Mouse (Mus musculus): Measurements from ENCODE around the gene Trim5. TPM values are rescaled to one million over a fixed set of nuclear protein-coding genes. Genes with fewer than 3 reads are reported as not detected.

Trim5 gene
- polyA plus RNA-seq, 1 experiment from 2014 or later, result 0.15 TPM

DNA sequence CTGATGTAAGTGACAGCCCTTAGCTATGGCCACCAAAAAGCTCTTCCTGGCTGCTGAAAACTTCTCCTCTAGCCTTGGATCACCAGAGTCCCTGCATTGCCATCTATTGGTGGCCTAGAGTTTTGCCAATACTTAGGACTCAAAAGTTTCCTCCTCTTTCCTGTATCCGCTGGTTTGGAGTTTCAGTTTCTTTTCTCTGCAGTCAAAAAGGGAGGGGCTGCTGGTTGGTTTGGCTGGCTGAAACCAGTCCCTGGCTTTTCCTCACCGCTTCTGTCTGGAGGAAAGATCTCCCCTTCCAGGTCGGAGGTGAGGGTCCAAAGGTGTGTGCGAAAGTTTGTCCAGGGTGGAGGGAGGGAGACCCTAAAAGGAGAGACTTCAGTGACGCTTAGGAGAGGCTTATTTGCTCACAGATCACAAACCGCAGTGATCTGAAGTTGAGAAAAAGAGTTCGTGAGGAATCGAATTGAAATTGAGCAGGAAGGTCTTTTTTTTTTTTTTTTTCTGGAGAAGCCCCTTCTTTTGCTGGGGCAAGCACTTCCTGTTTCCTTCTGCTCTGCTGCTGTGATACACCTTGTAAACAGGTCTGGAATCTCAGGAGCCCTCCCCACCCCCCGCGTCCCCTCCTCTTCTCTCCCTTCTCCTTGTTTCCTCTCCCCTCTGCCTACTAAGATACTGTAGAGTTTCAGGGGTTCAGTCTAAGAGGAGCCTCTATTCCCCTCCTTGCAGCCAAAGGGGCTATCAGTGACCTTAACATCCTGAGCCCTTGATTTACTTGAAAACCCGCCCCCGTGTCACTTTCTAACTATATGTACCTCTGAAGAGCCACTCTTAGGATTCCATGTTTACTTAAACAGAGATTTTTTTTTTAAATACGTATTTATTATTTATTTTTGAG, 43.4 kb downstream of the Trim5 start, which contains the start of gene Trim34a:
TSS of gene Trim34a (plus strand) at position 171 of the 895 bp plus-strand sequence.
- Histone ChIP-seq H3K4me1 (no peaks in the 10 kb centered on the region), H3K36me3 (no peaks in the 10 kb centered on the region), H3K4me2 (peak within 1 kb of the TSS; percentile 48), H3K9ac (replicated peaks) (peak within 1 kb of the TSS; percentile 14; the same call in 1 of the 2 replicates), H3K4me3 (replicated peaks) (peak within 1 kb of the TSS; percentile 39), H3K27me3 (replicated peaks) (no peaks in the 10 kb centered on the region), H3K27ac (replicated peaks) (no peak within 1 kb of the TSS), H3K9me3 (replicated peaks) (no peaks in the 10 kb centered on the region)
- ATAC-seq (ENCODE audit: low FRiP score), result peak; percentile 45; the same call in 1 of the 2 replicates
- 15% methylated on average over 13 of the region's 13 CpGs for WGBS

- no peak overlapping the region for H3K4me2 ChIP-seq
- no peaks in the 10 kb centered on the region for H3K36me3 ChIP-seq
- no peaks in the 10 kb centered on the region for H3K27me3 ChIP-seq (replicated peaks)
- no peak for ATAC-seq (ENCODE audit: low FRiP score)
- H3K4me3 ChIP-seq (replicated peaks), result no peak overlapping the region
- WGBS, result 80% methylated on average over 1 of the region's 1 CpGs
- H3K4me1 ChIP-seq, result no peaks in the 10 kb centered on the region
- no peak overlapping the region for H3K9ac ChIP-seq (replicated peaks)
- H3K27ac ChIP-seq (replicated peaks), result no peak overlapping the region
- no peaks in the 10 kb centered on the region for H3K9me3 ChIP-seq (replicated peaks)
Measured at GRCm38 (mm10) chr7:104243616-104244015, 44.3 kb downstream of the Trim5 start.

GRCm38 (mm10) chr7:104240857-104241256, 47.0 kb downstream of the Trim5 start:
- no peaks in the 10 kb centered on the region for H3K4me1 ChIP-seq
- no peak overlapping the region for H3K9ac ChIP-seq (replicated peaks)
- no peak overlapping the region for H3K4me3 ChIP-seq (replicated peaks)
- H3K27me3 ChIP-seq (replicated peaks), result no peaks in the 10 kb centered on the region
- no peaks in the 10 kb centered on the region for H3K36me3 ChIP-seq
- no peak overlapping the region for H3K4me2 ChIP-seq
- no peaks in the 10 kb centered on the region for H3K9me3 ChIP-seq (replicated peaks)
- no peak for ATAC-seq (ENCODE audit: low FRiP score)
- no peak overlapping the region for H3K27ac ChIP-seq (replicated peaks)

- H3K4me3 ChIP-seq (replicated peaks), result no peak overlapping the region
- ATAC-seq (ENCODE audit: low FRiP score), result no peak
- no peaks in the 10 kb centered on the region for H3K4me1 ChIP-seq
- no peak overlapping the region for H3K9ac ChIP-seq (replicated peaks)
- H3K27ac ChIP-seq (replicated peaks), result no peak overlapping the region
- WGBS, result 41% methylated on average over 2 of the region's 2 CpGs
- no peaks in the 10 kb centered on the region for H3K9me3 ChIP-seq (replicated peaks)
- no peaks in the 10 kb centered on the region for H3K36me3 ChIP-seq
- no peaks in the 10 kb centered on the region for H3K27me3 ChIP-seq (replicated peaks)
- H3K4me2 ChIP-seq, result no peak overlapping the region
Measured at GRCm38 (mm10) chr7:104231203-104231602, 56.7 kb downstream of the Trim5 start.

DNA sequence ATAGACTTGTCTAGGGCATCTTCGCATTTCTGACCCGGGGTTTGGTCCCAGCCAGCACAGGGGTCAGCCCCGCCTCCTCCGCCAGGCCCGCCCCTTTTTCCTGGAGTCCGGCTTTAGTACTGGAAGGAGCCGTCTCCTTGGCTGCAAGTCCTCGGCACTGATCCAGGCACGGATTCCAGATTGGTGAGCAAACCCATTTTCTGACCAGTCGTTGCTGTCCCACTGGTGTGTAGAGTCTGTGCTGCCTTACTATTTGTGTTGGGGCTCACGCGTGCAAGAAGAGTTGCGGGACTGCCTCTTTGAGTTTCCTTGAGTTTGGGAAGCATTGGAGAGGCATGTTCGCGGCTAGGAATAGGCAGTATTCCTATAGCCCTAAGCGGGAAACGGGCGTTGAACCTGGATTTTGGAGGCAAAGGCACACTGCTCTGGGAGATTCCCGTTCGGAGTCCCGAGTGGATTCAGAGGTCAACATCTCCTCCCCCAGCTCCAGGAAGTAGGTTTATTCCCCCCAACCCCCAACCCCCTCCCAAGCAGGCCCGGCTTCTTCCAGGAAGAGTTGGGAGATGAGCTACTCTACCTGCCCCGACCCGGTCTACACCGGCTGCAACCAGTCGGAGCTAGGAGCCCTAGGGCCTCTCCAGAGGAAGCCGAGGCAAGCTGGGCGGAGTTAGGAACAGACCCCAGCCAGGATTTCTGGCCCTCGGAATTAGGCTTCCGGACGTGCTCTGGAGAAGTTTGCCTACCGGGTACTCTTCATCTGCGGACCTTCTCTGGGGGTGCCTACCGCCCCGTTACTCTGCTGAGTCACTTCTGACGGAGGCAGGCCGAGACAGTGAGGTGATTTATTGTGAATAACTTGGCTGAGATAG, 69.0 kb downstream of the Trim5 start, which contains the start of gene Trim6:
TSS of gene Trim6 (plus strand) at position 93 of the 869 bp plus-strand sequence.
- no peak within 1 kb of the TSS for H3K27ac ChIP-seq (replicated peaks)
- peaks cover 8% of the 10 kb centered on the region for H3K4me1 ChIP-seq
- no peaks in the 10 kb centered on the region for H3K9me3 ChIP-seq (replicated peaks)
- peaks cover 5% of the 10 kb centered on the region; the same call in 1 of the 2 replicates for H3K27me3 ChIP-seq (replicated peaks)
- H3K9ac ChIP-seq (replicated peaks), result no peak within 1 kb of the TSS; the same call in 1 of the 2 replicates
- H3K4me3 ChIP-seq (replicated peaks), result peak within 1 kb of the TSS; percentile 30
- H3K36me3 ChIP-seq, result no peaks in the 10 kb centered on the region
- peak; percentile 74; the same call in 1 of the 2 replicates for ATAC-seq (ENCODE audit: low FRiP score)
- H3K4me2 ChIP-seq, result peak within 1 kb of the TSS; percentile 59
- WGBS, result 1% methylated on average over 37 of the region's 37 CpGs

DNA sequence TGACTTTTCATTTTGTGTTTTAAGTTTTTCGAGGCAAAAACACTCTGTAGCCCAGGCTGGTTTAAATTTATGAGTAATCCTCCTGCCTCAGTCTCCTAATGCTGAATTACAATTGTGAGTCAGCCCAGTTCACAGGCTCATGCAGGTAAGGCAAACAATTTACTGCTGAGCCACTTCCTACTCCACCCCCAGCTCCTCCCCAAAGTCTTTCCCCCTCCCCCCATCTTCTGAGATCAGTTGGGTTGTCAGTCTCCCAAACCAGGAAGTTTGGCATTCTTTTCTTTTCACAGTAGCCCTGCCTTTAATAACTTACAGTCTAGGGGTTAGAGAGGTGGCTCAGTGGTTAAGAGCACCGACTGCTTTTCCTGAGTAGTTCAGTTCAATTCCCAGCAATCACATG, 70.0 kb downstream of the Trim5 start:
- H3K27ac ChIP-seq (replicated peaks), result no peak overlapping the region
- H3K4me2 ChIP-seq, result no peak overlapping the region
- peaks cover 8% of the 10 kb centered on the region for H3K4me1 ChIP-seq
- no peaks in the 10 kb centered on the region for H3K36me3 ChIP-seq
- ATAC-seq (ENCODE audit: low FRiP score), result no peak
- WGBS, result 75% methylated on average over 2 of the region's 2 CpGs
- H3K9me3 ChIP-seq (replicated peaks), result no peaks in the 10 kb centered on the region
- H3K9ac ChIP-seq (replicated peaks), result no peak overlapping the region
- H3K4me3 ChIP-seq (replicated peaks), result no peak overlapping the region
- H3K27me3 ChIP-seq (replicated peaks), result peaks cover 5% of the 10 kb centered on the region; the same call in 1 of the 2 replicates

DNA sequence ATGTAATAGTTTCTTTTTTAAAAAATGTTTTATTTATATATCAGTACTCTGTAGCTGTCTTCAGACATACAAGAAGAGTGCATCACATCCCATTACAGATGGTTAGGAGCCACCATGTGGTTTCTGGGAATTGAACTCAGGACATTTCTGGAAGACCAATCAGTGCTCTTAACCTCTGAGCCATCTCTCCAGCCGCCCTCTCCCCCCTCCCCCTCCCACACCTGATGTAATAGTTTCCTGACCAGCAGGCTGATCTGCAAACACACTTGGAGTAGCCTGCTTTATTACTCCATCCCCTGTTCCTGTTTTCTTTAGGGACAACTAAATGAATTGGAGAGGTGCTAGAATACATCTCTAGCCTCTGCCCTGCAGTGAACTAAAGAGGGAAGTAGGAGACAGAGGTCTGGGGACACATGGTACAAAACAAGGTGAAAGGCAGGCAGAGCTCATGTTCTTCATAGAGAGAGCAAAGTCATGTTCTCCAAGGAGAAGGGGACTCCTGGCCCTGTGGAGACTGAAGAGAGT, 71.8 kb downstream of the Trim5 start:
- H3K27ac ChIP-seq (replicated peaks), result no peak overlapping the region
- no peaks in the 10 kb centered on the region for H3K9me3 ChIP-seq (replicated peaks)
- no peak overlapping the region for H3K4me3 ChIP-seq (replicated peaks)
- no peak overlapping the region for H3K4me2 ChIP-seq
- 74% methylated on average over 1 of the region's 1 CpGs for WGBS
- H3K27me3 ChIP-seq (replicated peaks), result peaks cover 5% of the 10 kb centered on the region; the same call in 1 of the 2 replicates
- H3K9ac ChIP-seq (replicated peaks), result no peak overlapping the region
- peaks cover 8% of the 10 kb centered on the region for H3K4me1 ChIP-seq
- no peaks in the 10 kb centered on the region for H3K36me3 ChIP-seq
- ATAC-seq (ENCODE audit: low FRiP score), result no peak

Other genes starting within 250 kb of the Trim5 start
- gene Olfr642, start 235.4 kb downstream of the Trim5 start, polyA plus RNA-seq (2015; fragmentation: Nextera tagmentation; extraction: Ambion mirVana), result not detected in 2 replicates
- gene 4930516K23Rik, start 226.6 kb downstream of the Trim5 start, polyA plus RNA-seq (2015; fragmentation: Nextera tagmentation; extraction: Ambion mirVana), result not detected in 2 replicates
- not detected in 2 replicates for gene Olfr644, start 216.2 kb downstream of the Trim5 start, polyA plus RNA-seq (2015; fragmentation: Nextera tagmentation; extraction: Ambion mirVana)
- gene Olfr645, start 202.6 kb downstream of the Trim5 start, polyA plus RNA-seq (2015; fragmentation: Nextera tagmentation; extraction: Ambion mirVana), result not detected in 2 replicates
- not detected in 2 replicates for gene Olfr646, start 183.2 kb downstream of the Trim5 start, polyA plus RNA-seq (2015; fragmentation: Nextera tagmentation; extraction: Ambion mirVana)
- gene Ubqln5, start 158.3 kb downstream of the Trim5 start, polyA plus RNA-seq (2015; fragmentation: Nextera tagmentation; extraction: Ambion mirVana), result not detected in 2 replicates
- not detected in 2 replicates for gene Olfr643, start 150.7 kb downstream of the Trim5 start, polyA plus RNA-seq (2015; fragmentation: Nextera tagmentation; extraction: Ambion mirVana)
- gene Ubqln3, start 144.8 kb downstream of the Trim5 start, polyA plus RNA-seq (2015; fragmentation: Nextera tagmentation; extraction: Ambion mirVana), result not detected in 2 replicates
- not detected in 2 replicates for gene Ubqlnl, start 137.5 kb downstream of the Trim5 start, polyA plus RNA-seq (2015; fragmentation: Nextera tagmentation; extraction: Ambion mirVana)
- gene Olfm5, start 123.3 kb downstream of the Trim5 start, polyA plus RNA-seq (2015; fragmentation: Nextera tagmentation; extraction: Ambion mirVana), result not detected in 2 replicates
- gene Olfr648, start 104.7 kb downstream of the Trim5 start, polyA plus RNA-seq (2015; fragmentation: Nextera tagmentation; extraction: Ambion mirVana), result 0.37 and 0.42 TPM in 2 replicates
- gene Olfr649, start 92.1 kb downstream of the Trim5 start, polyA plus RNA-seq (2015; fragmentation: Nextera tagmentation; extraction: Ambion mirVana), result not detected in 2 replicates
- 0.54 and 1.1 TPM in 2 replicates for gene Trim6, start 69.3 kb downstream of the Trim5 start, polyA plus RNA-seq (2015; fragmentation: Nextera tagmentation; extraction: Ambion mirVana)
- 0.72 and 2.2 TPM in 2 replicates for gene Trim34a, start 43.6 kb downstream of the Trim5 start, polyA plus RNA-seq (2015; fragmentation: Nextera tagmentation; extraction: Ambion mirVana)
- gene Trim12a, start 27.4 kb upstream of the Trim5 start, polyA plus RNA-seq (2015; fragmentation: Nextera tagmentation; extraction: Ambion mirVana), result 2.2 and 4.9 TPM in 2 replicates
- not detected in 2 replicates for gene Trim34b, start 41.4 kb upstream of the Trim5 start, polyA plus RNA-seq (2015; fragmentation: Nextera tagmentation; extraction: Ambion mirVana)
- 0.95 and 1.9 TPM in 2 replicates for gene Trim12c, start 65.3 kb upstream of the Trim5 start, polyA plus RNA-seq (2015; fragmentation: Nextera tagmentation; extraction: Ambion mirVana)
- gene Trim30b, start 81.8 kb upstream of the Trim5 start, polyA plus RNA-seq (2015; fragmentation: Nextera tagmentation; extraction: Ambion mirVana), result not detected in 2 replicates
- gene Trim30c, start 112.7 kb upstream of the Trim5 start, polyA plus RNA-seq (2015; fragmentation: Nextera tagmentation; extraction: Ambion mirVana), result 0.24 TPM in 1 of 2 replicates, not detected in the other
- 0.77 and 2.8 TPM in 2 replicates for gene Trim30a, start 177.1 kb upstream of the Trim5 start, polyA plus RNA-seq (2015; fragmentation: Nextera tagmentation; extraction: Ambion mirVana)
- 0.45 and 0.96 TPM in 2 replicates for gene Trim30d, start 219.8 kb upstream of the Trim5 start, polyA plus RNA-seq (2015; fragmentation: Nextera tagmentation; extraction: Ambion mirVana)